Mouse (Mus musculus) megakaryocyte, embryonic 14.5 days (primary cell): ENCODE data around the gene Serpinb6a.

Experiments
- FLI1 ChIP-seq: IDR thresholded peaks from 2 replicates; pipeline ENCODE4 v1.6.1; 2012; ENCODE audit warnings: low read length, inconsistent platforms, mixed read lengths
- GATA1 ChIP-seq: IDR thresholded peaks from 3 replicates; pipeline ENCODE4 v1.6.1; 2012; ENCODE audit warnings: mixed read lengths, low read length, inconsistent platforms, borderline replicate concordance

DNA sequence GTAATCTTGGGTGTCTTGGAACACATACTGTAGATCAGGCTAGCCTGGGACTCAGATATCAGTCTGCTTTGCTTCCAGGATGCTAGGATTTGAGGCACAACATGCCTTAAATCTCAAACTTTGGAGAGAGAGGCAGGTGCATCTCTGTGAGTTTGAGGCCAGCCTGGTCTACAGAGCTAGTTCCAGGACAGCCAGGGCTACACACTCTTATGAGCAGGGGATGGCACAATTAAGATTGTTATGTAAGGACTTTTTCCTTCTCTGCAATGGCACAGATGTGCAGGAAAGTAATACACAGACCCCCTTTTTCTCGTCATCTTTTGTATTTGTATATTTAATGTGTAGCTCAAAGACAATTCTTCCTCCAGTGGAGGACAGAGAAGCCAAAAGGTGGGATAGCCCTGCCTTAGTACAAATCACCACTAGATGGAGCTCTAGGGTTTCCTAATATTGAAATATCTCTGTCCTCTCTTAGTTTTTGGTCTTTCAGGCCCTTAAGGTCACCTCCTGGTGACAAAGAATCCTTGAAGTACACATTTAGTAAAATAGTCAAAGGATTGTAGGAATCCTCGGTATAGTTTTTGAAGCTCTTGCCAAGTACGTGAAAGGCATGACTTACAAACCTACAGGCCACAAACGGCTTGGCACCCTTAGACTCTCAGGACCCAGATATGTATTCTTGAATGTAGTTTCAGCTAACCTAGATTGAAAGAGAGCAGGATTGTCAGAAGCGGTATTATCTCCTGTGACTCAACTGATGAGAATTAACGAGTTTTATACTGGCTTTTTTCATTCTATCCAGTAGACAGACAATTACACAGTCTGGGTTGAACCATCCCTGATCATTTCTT is 45.8 kb downstream of the Serpinb6a start:
- no peak for TF ChIP-seq GATA1
- TF ChIP-seq FLI1, result no peak
